Mouse (Mus musculus) embryonic facial prominence, embryonic 15.5 days (tissue): Measurements from ENCODE around the gene Col9a3. TPM values are rescaled to one million over a fixed set of nuclear protein-coding genes. Genes with fewer than 3 reads are reported as not detected.

Experiments
- ATAC-seq: fragments of 200-750 bp; cut with Nextera tagmentation; 2 replicates; pipeline ENCODE4 v1.8.0; 2017; ENCODE audit warnings: low read depth, moderate TSS enrichment; ENCODE audit not compliant: insufficient number of reproducible peaks, low FRiP score, low TSS enrichment
- H3K27ac ChIP-seq: fragments of 300-500 bp; sonication (generic); replicated peaks from 2 replicates; pipeline ENCODE4 v1.5.1; 2015; ENCODE audit warnings: mild to moderate bottlenecking, inconsistent platforms
- H3K27me3 ChIP-seq: fragments of 300-500 bp; sonication (generic); 2 replicates; pipeline ENCODE4 v1.6.1; 2015; ENCODE audit warnings: inconsistent platforms
- H3K36me3 ChIP-seq: fragments of 300-500 bp; sonication (generic); 2 replicates; pipeline ENCODE4 v1.6.1; 2015; ENCODE audit warnings: mild to moderate bottlenecking, inconsistent platforms
- H3K4me1 ChIP-seq: fragments of 300-500 bp; sonication (generic); 2 replicates; pipeline ENCODE4 v1.6.1; 2015; ENCODE audit warnings: inconsistent platforms
- H3K4me2 ChIP-seq: fragments of 300-500 bp; sonication (generic); replicated peaks from 2 replicates; pipeline ENCODE4 v1.6.1; 2015; ENCODE audit warnings: mild to moderate bottlenecking, inconsistent platforms
- H3K4me3 ChIP-seq: fragments of 300-500 bp; sonication (generic); replicated peaks from 2 replicates; pipeline ENCODE4 v1.5.1; 2015; ENCODE audit warnings: mild to moderate bottlenecking, inconsistent platforms
- H3K9ac ChIP-seq: fragments of 300-500 bp; sonication (generic); 2 replicates; pipeline ENCODE4 v1.6.1; 2015; ENCODE audit warnings: inconsistent platforms
- H3K9me3 ChIP-seq: fragments of 300-500 bp; sonication (generic); replicated peaks from 2 replicates; pipeline ENCODE4 v1.6.1; 2016; ENCODE audit warnings: inconsistent platforms
- WGBS: fragments of 180-500 bp; shearing (Covaris S2); methylation state at CpG from one replicate; pipeline ENCODE4 v1.1.7; 2015; 5-methylcytosine and 5-hydroxymethylcytosine counted together
- polyA plus RNA-seq: library from polyadenylated mRNA; unstranded; fragments of >200 nt; fragmentation: Nextera tagmentation; extraction: Ambion mirVana; gene quantifications from 2 replicates; pipeline ENCODE4 v1.2.1, GENCODE M21; 2015

Gene Col9a3
- polyA plus RNA-seq, 1 experiment from 2014 or later: 216 TPM

- Histone ChIP-seq H3K9ac (no peak within 1 kb of the TSS), H3K36me3 (peaks cover 15% of the 10 kb centered on the region), H3K27ac (peak within 1 kb of the TSS; percentile 72), H3K4me1 (peaks cover 22% of the 10 kb centered on the region), H3K4me2 (no peak within 1 kb of the TSS), H3K9me3 (no peaks in the 10 kb centered on the region), H3K27me3 (peaks cover 6% of the 10 kb centered on the region; the same call in 1 of the 2 replicates), H3K4me3 (no peak within 1 kb of the TSS)
- ATAC-seq: no peak
- WGBS: 62% methylated on average over 3 of the region's 3 CpGs
Measured at GRCm38 (mm10) chr2:180581002-180581401, 16.6 kb upstream of the Col9a3 start, which contains the start of gene Mrgbp. Gene Mrgbp, plus strand, starts transcription at chr2:180581304.

DNA sequence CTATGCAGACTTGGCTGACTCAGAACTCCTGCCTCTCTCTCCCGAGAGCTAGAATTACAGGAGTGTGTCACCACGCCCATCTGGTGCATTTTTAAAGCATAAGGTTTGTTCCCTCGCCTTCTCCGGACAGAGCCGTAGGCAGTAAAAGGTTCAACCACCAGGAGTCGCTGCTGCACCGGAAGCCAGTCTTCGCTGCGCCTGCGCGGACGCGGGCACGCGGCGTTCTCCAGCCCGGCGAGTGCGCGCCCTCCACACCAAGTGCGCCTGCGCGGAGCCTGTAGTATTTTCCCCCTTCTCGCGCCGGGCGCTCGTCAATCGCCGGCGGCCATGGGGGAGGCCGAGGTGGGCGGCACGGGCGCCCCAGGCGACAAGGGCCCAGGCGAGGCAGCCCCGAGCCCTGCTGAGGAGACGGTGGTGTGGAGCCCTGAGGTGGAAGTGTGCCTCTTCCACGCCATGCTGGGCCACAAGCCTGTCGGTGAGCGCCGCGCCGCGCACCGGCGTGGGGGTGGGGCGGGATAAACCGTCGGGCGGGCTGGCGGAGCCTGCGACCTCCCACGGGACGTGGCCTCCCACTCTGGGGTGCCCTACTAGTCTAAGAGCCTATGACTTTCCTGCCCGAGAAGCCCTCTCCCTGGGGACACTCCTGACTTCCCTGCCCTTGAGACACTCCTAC, 15.0 kb upstream of the Col9a3 start:
- Histone ChIP-seq H3K9me3 (no peaks in the 10 kb centered on the region), H3K4me3 (peak overlapping the region; percentile 92), H3K4me2 (peak overlapping the region; percentile 84), H3K9ac (peak overlapping the region; percentile 98), H3K27ac (peak overlapping the region; percentile 82), H3K36me3 (peaks cover 18% of the 10 kb centered on the region), H3K27me3 (peaks cover 6% of the 10 kb centered on the region; the same call in 1 of the 2 replicates), H3K4me1 (peaks cover 22% of the 10 kb centered on the region)
- peak; percentile 84 for ATAC-seq
- WGBS: under 1% methylated on average over 56 of the region's 57 CpGs

- peak overlapping the region; percentile 82; the same call in 1 of the 2 replicates for H3K27ac ChIP-seq
- no peaks in the 10 kb centered on the region for H3K9me3 ChIP-seq
- peak overlapping the region; percentile 92 for H3K4me3 ChIP-seq
- H3K9ac ChIP-seq: peak overlapping the region; percentile 98
- peaks cover 18% of the 10 kb centered on the region for H3K36me3 ChIP-seq
- WGBS: 20% methylated on average over 7 of the region's 7 CpGs
- ATAC-seq: peak; percentile 1; the same call in 1 of the 2 replicates
- peaks cover 22% of the 10 kb centered on the region for H3K4me1 ChIP-seq
- peak overlapping the region; percentile 84 for H3K4me2 ChIP-seq
- peaks cover 6% of the 10 kb centered on the region; the same call in 1 of the 2 replicates for H3K27me3 ChIP-seq
Measured at GRCm38 (mm10) chr2:180583154-180583507, 14.5 kb upstream of the Col9a3 start.

DNA sequence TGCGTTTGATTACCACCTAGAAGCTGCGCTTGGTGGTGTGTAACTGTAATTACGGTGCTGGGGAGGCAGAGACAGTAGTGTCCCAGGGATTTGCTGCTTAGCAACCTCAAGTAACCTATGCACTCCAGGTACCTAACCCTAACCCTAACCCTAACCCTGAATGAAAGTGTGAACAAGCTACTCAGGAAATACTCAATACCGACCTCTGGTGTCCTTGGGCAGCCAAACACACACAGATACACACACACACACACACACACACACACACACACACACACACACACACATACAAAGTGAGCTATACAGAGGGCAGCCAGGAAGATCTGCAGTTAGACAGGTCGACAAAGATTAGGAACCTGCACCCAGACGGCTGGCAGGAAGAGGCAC, 8.9 kb upstream of the Col9a3 start:
- H3K4me1 ChIP-seq: peaks cover 22% of the 10 kb centered on the region
- H3K4me2 ChIP-seq: peak overlapping the region; percentile 67
- no peaks in the 10 kb centered on the region for H3K9me3 ChIP-seq
- peak overlapping the region; percentile 85 for H3K9ac ChIP-seq
- peak overlapping the region; percentile 93 for H3K27ac ChIP-seq
- 48% methylated on average over 6 of the region's 6 CpGs for WGBS
- H3K4me3 ChIP-seq: peak overlapping the region; percentile 98
- no peak for ATAC-seq
- H3K27me3 ChIP-seq: no peaks in the 10 kb centered on the region
- H3K36me3 ChIP-seq: peaks cover 47% of the 10 kb centered on the region

GRCm38 (mm10) chr2:180589123-180589831, 8.3 kb upstream of the Col9a3 start, which contains the start of gene Ogfr:
Gene Ogfr, plus strand, starts transcription at chr2:180589245.
- H3K36me3 ChIP-seq: peaks cover 53% of the 10 kb centered on the region
- peak; percentile 88 for ATAC-seq
- WGBS: under 1% methylated on average over 66 of the region's 67 CpGs
- H3K4me1 ChIP-seq: peaks cover 18% of the 10 kb centered on the region
- H3K9me3 ChIP-seq: no peaks in the 10 kb centered on the region
- H3K27ac ChIP-seq: peak within 1 kb of the TSS; percentile 93
- H3K9ac ChIP-seq: peak within 1 kb of the TSS; percentile 85
- no peaks in the 10 kb centered on the region for H3K27me3 ChIP-seq
- peak within 1 kb of the TSS; percentile 67 for H3K4me2 ChIP-seq
- peak within 1 kb of the TSS; percentile 98 for H3K4me3 ChIP-seq

GRCm38 (mm10) chr2:180598157-180598705, 641 bp downstream of the Col9a3 start:
- Histone ChIP-seq H3K27ac (no peak overlapping the region; the same call in 1 of the 2 replicates), H3K4me1 (peaks cover 12% of the 10 kb centered on the region), H3K9me3 (no peaks in the 10 kb centered on the region), H3K27me3 (peaks cover 19% of the 10 kb centered on the region), H3K36me3 (peaks cover 24% of the 10 kb centered on the region), H3K4me3 (peak overlapping the region; percentile 40), H3K4me2 (peak overlapping the region; percentile 54), H3K9ac (peak overlapping the region; percentile 7; the same call in 1 of the 2 replicates)
- 0 out of 2 replicates have a peak, but pooled peaks have one; percentile 56 for ATAC-seq
- WGBS: 3% methylated on average over 41 of the region's 41 CpGs

- Histone ChIP-seq H3K27ac (peak overlapping the region; percentile 53; the same call in 1 of the 2 replicates), H3K36me3 (peaks cover under 1% of the 10 kb centered on the region; the same call in 1 of the 2 replicates), H3K9me3 (no peaks in the 10 kb centered on the region), H3K4me1 (peaks cover 20% of the 10 kb centered on the region), H3K4me3 (no peak overlapping the region), H3K9ac (no peak overlapping the region), H3K4me2 (peak overlapping the region; percentile 19; the same call in 1 of the 2 replicates), H3K27me3 (peaks cover 19% of the 10 kb centered on the region)
- WGBS: 10% methylated on average over 9 of the region's 9 CpGs
- ATAC-seq: no peak
Measured at GRCm38 (mm10) chr2:180600569-180601021, 3.0 kb downstream of the Col9a3 start.

- no peaks in the 10 kb centered on the region for H3K9me3 ChIP-seq
- H3K9ac ChIP-seq: no peak overlapping the region
- 49% methylated on average over 6 of the region's 6 CpGs for WGBS
- peak; percentile 21; the same call in 1 of the 2 replicates for ATAC-seq
- no peaks in the 10 kb centered on the region for H3K36me3 ChIP-seq
- no peak overlapping the region for H3K27ac ChIP-seq
- no peaks in the 10 kb centered on the region for H3K27me3 ChIP-seq
- H3K4me3 ChIP-seq: no peak overlapping the region
- no peak overlapping the region for H3K4me2 ChIP-seq
- peaks cover 8% of the 10 kb centered on the region; the same call in 1 of the 2 replicates for H3K4me1 ChIP-seq
Measured at GRCm38 (mm10) chr2:180604781-180605180, 7.2 kb downstream of the Col9a3 start.

DNA sequence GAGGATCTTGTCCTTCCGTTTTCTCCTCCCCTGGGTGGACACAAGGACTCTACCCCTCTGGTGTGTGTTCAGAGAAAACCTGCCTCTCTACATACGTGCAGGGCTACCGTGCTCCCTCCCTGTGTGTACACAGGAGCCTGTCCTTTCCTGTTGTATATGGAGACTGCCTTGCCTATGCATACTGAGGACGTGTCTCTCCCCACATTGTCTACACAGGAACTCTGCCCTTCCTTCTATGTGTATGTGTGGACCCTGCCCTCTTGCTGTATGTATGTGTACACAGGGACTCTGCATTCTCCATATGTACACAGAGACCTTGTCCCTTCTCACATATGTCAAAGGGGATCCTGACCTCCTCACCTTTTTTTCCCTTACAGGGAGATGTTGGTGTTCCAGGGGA, 12.7 kb downstream of the Col9a3 start:
- H3K36me3 ChIP-seq: no peaks in the 10 kb centered on the region
- no peaks in the 10 kb centered on the region for H3K4me1 ChIP-seq
- H3K4me2 ChIP-seq: no peak overlapping the region
- no peaks in the 10 kb centered on the region for H3K27me3 ChIP-seq
- H3K9ac ChIP-seq: no peak overlapping the region
- ATAC-seq: no peak
- no peak overlapping the region for H3K27ac ChIP-seq
- no peak overlapping the region for H3K4me3 ChIP-seq
- 79% methylated on average over 4 of the region's 4 CpGs for WGBS
- no peaks in the 10 kb centered on the region for H3K9me3 ChIP-seq

DNA sequence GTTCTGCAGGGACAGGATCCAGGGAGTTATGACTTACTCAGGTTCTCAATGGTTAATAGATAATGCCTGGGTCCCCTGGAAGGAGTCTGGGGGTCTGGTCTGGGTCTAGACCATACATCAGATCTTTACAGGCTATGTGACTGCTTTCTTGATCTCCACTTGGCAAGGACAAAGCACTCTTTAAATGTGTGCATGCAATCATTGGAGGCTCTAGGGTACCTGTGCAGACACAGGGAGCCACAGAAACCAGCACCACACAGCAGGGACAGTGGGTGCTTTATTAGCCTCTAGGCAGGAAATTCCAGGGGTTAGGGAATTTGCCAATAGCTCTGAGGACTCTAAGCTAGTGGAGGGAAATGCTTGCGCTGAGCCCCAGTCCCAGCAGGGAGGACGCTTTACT, 14.3 kb downstream of the Col9a3 start:
- Histone ChIP-seq H3K4me2 (no peak overlapping the region), H3K9ac (no peak overlapping the region), H3K4me3 (no peak overlapping the region), H3K36me3 (no peaks in the 10 kb centered on the region), H3K4me1 (no peaks in the 10 kb centered on the region), H3K27ac (no peak overlapping the region), H3K9me3 (no peaks in the 10 kb centered on the region), H3K27me3 (no peaks in the 10 kb centered on the region)
- WGBS: 57% methylated on average over 2 of the region's 2 CpGs
- ATAC-seq: peak; percentile 59; the same call in 1 of the 2 replicates
